9 mouse cellular contexts compared by ENCODE assay signal in the genomic region with DNA sequence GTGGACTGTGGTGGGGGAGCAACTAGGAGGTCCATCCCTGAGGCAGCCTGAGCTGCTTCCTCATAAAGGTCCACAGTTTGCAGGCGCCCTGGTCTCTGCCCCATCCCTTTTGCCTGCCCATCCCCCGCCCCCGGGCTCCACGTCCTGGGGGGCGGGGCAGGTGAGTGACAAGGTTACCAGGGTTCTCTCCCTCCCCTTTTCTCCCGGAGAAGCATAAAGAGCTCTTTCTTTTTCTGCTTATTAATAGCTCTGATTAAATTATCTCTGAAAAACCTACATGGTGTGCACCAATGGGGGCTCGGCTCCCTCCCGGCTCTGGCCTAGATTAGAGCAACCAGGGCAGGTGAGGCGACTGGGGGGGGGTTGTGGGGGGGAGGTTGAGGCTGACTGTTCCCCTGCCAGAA. TPM values are rescaled to one million over a fixed set of nuclear protein-coding genes. Genes with fewer than 3 reads are reported as not detected.
DNase-seq lines count a peak whose midpoint lies in the region; ATAC-seq and TF ChIP-seq lines count a peak whose summit lies in the region.
"Had no signal": no experiment of that assay in that cellular context is flagged by ENCODE, and none has a peak within 500 bp of the region (broad histone marks: within the 10 kb centered on the region; RNA-seq: fewer than 3 reads in every experiment).

No protein-coding gene starts in this region.

- dilution Hi-C loops in CH12.LX (cut with MboI; ENCODE audit: extremely low pct_ligation_motif_present, extremely low pct_unique_long_range_greater_than_20kb, low sequenced_read_pairs), result no loop called here

- H3K4me2 ChIP-seq in heart, embryonic 15.5 days, result peak overlapping the region; percentile 46
- no peak overlapping the region; the same call in 1 of the 2 replicates for H3K4me2 ChIP-seq in CH12.LX (ENCODE audit: insufficient read depth, low read depth, poor library complexity, severe bottlenecking)
- peak overlapping the region; percentile 30; the same call in 1 of the 2 replicates for H3K4me2 ChIP-seq in limb, embryonic 13.5 days (replicated peaks)

- TF ChIP-seq POLR2A in CH12.LX (IDR thresholded peaks at IDR 0.05; ENCODE audit: low read depth, low read length), result no peak

- no peaks in the 10 kb centered on the region for H3K79me2 ChIP-seq in CH12.LX (replicated peaks; ENCODE audit: control insufficient read depth, extremely low read depth, insufficient read depth, poor library complexity, severe bottlenecking)

- no peak for TF ChIP-seq RAD21 in CH12.LX (IDR thresholded peaks at IDR 0.05; ENCODE audit: low read depth, low read length)

- H3K4me3 ChIP-seq in heart, embryonic 15.5 days, result no peak overlapping the region
- H3K4me3 ChIP-seq in CH12.LX (replicated peaks in 1 of 3; ENCODE audit: low read depth in 2 of 3, low read length in 2 of 3, poor library complexity in 1 of 3), result no peak overlapping the region
- H3K4me3 ChIP-seq in limb, embryonic 13.5 days, result no peak overlapping the region
- H3K4me3 ChIP-seq: heart, adult 2 months had no signal

- 12% methylated on average over 9 of the region's 9 CpGs for WGBS in heart, embryonic 15.5 days
- WGBS in limb, embryonic 13.5 days, result 16% methylated on average over 9 of the region's 9 CpGs

- no peak for TF ChIP-seq EP300 in CH12.LX (IDR thresholded peaks at IDR 0.05; ENCODE audit: low read length)

- no peak for DNase-seq in heart, postnatal 25 days (ENCODE audit: low spot score)
- DNase-seq in CH12.LX (ENCODE audit: extremely low read depth), result no peak
- DNase-seq in brain, adult 2 months (ENCODE audit: low read depth, low spot score), result peak; percentile 68
- DNase-seq in right cerebral cortex, postnatal 14 days, result no peak
- DNase-seq in cerebellum, adult 18-20 months, result no peak
- no peak for DNase-seq in right cerebral cortex, postnatal 10 days (ENCODE audit: low spot score in 2 of 2)
- DNase-seq: heart, adult 2 months had no signal

- no peak overlapping the region for H3K9ac ChIP-seq in heart, embryonic 15.5 days
- no peak overlapping the region for H3K9ac ChIP-seq in CH12.LX (ENCODE audit: insufficient read depth, low read depth)
- no peak overlapping the region for H3K9ac ChIP-seq in limb, embryonic 13.5 days

- in situ Hi-C loops in CH12.LX (cut with MboI; ENCODE audit: low pct_ligation_motif_present, low pct_unique_long_range_greater_than_20kb, low sequenced_read_pairs), result loop anchor here (5.0 kb wide), 1 partner anchor 108 kb away; no protein-coding TSS in a partner anchor

- ATAC-seq in heart, embryonic 15.5 days (replicated peaks; ENCODE audit: insufficient number of reproducible peaks, insufficient read depth, low FRiP score, low read depth), result no peak
- ATAC-seq in limb, embryonic 13.5 days (ENCODE audit: low FRiP score, low read depth), result no peak

- no peaks in the 10 kb centered on the region for H3K36me3 ChIP-seq in heart, embryonic 15.5 days
- H3K36me3 ChIP-seq in CH12.LX (replicated peaks in 1 of 2; ENCODE audit: control insufficient read depth in 1 of 2, insufficient read depth in 1 of 2, low read length in 1 of 2), result no peaks in the 10 kb centered on the region
- H3K36me3 ChIP-seq in limb, embryonic 13.5 days, result no peaks in the 10 kb centered on the region

- no peak overlapping the region for H3K27ac ChIP-seq in heart, embryonic 15.5 days
- H3K27ac ChIP-seq in CH12.LX (ENCODE audit: insufficient read depth, low read depth), result no peak overlapping the region
- H3K27ac ChIP-seq in limb, embryonic 13.5 days, result no peak overlapping the region
- H3K27ac ChIP-seq: heart, adult 2 months had no signal

- intact Hi-C loops in heart, postnatal 25 days (cut with DNase I), result no loop called here

- H3K9me3 ChIP-seq in heart, embryonic 15.5 days (replicated peaks), result no peaks in the 10 kb centered on the region; the same call in 1 of the 2 replicates
- peaks cover 28% of the 10 kb centered on the region for H3K9me3 ChIP-seq in CH12.LX (replicated peaks; ENCODE audit: low read length)
- peaks cover 6% of the 10 kb centered on the region for H3K9me3 ChIP-seq in limb, embryonic 13.5 days

- H3K27me3 ChIP-seq in heart, embryonic 15.5 days, result 0 out of 2 replicates have a peak, but pooled peaks cover 4% of the 10 kb centered on the region
- H3K27me3 ChIP-seq in CH12.LX (replicated peaks), result peaks cover 55% of the 10 kb centered on the region
- H3K27me3 ChIP-seq in limb, embryonic 13.5 days, result no peaks in the 10 kb centered on the region

- no peak for TF ChIP-seq CTCF in CH12.LX (conservative IDR thresholded peaks at IDR 0.05 in 1 of 2, IDR thresholded peaks at IDR 0.05 in 1 of 2; ENCODE audit: low read depth in 2 of 2, low read length in 2 of 2)

- peaks cover 19% of the 10 kb centered on the region for H3K4me1 ChIP-seq in heart, embryonic 15.5 days (replicated peaks)
- H3K4me1 ChIP-seq in CH12.LX (ENCODE audit: control insufficient read depth in 1 of 2, insufficient read depth in 2 of 2), result no peaks in the 10 kb centered on the region; a peak in 1 of 4 replicates
- peaks cover 38% of the 10 kb centered on the region for H3K4me1 ChIP-seq in limb, embryonic 13.5 days

TF ChIP-seq in CH12.LX, 34 proteins besides CTCF, POLR2A, EP300 and RAD21:
- no peak for TF ChIP-seq MAZ (IDR thresholded peaks at IDR 0.05; ENCODE audit: low read depth, low read length)
- TF ChIP-seq CHD2 (IDR thresholded peaks at IDR 0.05; ENCODE audit: low read length), result peak; percentile 38; the same call in 1 of the 2 replicates
- TF ChIP-seq MAX (IDR thresholded peaks at IDR 0.05; ENCODE audit: low read length), result no peak
- TF ChIP-seq TBP (conservative IDR thresholded peaks at IDR 0.05; ENCODE audit: low read depth, low read length), result no peak

RNA-seq across cellular contexts. Expression of a gene that starts 7.3 kb away (rescaled TPM):
- polyA plus RNA-seq in heart, embryonic 15.5 days (2015; fragmentation: Nextera tagmentation; extraction: Ambion mirVana), result 0.74 and 1.6 TPM in 2 replicates
- 1 to 10 TPM; 2.4 to 4.2 TPM for total RNA-seq in heart, postnatal 25 days (2021)
- total RNA-seq in CH12.LX (2012; rRNA removed) (not detected in 2 replicates), CH12.LX (2014; rRNA removed) (not detected in 2 replicates)
- 0.13 and 0.14 TPM in 2 replicates for polyA plus RNA-seq in CH12.LX (2012; ENCODE audit: insufficient read length, low read depth)
- polyA plus RNA-seq in limb, embryonic 13.5 days (2015; fragmentation: Nextera tagmentation; extraction: Ambion mirVana), result 0.69 and 0.72 TPM in 2 replicates
